Mouse (Mus musculus) naive thymus-derived CD4-positive, alpha-beta T cell, adult 5 months (primary cell): Measurements from ENCODE around the gene Ggt7. TPM values are rescaled to one million over a fixed set of nuclear protein-coding genes. Genes with fewer than 3 reads are reported as not detected.

Experiments
- polyA plus RNA-seq: library from polyadenylated mRNA; unstranded; fragments of 100-300 nt; shearing (Covaris generic); gene quantifications from one replicate; pipeline ENCODE4 v1.2.1, GENCODE M21; 2017

The Ggt7 gene
- polyA plus RNA-seq, result 4.5 TPM

DNA sequence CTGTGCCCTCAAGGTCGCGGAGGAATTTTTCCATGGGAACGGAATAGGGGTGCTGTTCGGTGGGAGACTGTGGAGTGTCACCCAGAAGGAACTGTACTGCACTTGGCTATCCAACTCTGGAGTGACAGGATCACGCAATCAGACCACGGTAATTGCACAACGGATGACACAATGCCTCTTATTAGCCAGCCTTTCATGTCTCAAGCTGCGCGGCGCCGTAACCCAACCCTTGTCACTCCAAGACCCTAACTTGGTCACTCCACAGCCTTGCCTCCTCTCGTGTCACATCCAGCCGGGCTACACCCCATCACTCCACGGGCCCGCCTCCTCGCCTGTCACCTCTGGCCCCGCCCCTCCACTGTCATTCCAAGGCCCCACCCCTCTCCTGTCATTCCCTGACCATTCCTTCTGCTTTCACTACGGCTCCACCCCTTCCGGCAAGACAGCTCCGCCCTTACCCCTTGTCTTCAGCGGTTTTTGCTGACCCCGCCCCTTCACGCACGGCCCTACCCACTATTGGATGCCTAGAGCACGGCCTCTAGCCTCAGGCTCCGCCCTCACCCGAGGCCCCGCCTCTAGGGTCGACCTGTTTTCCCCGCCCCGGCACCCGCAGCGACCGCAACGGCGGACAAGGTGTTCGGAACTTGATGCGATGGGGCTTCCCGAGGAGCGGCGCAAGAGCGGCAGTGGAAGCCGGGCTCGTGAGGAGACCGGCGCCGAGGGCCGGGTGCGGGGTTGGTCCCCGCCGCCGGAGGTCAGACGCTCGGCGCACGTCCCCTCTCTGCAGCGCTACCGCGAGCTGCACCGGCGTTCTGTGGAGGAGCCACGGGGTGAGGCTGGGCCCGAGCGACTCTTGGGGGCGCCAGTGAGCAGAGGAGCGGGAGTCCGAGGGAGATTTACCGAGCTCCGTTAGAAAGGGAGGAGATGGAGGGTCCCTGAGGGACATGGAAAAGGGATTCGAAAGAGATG, at the start of gene Ggt7, which contains the start of gene Acss2:
TSS of gene Ggt7 (minus strand) at position 783 of the 969 bp plus-strand sequence.
TSS of gene Acss2 (plus strand) at position 494 of the 969 bp plus-strand sequence.

DNA sequence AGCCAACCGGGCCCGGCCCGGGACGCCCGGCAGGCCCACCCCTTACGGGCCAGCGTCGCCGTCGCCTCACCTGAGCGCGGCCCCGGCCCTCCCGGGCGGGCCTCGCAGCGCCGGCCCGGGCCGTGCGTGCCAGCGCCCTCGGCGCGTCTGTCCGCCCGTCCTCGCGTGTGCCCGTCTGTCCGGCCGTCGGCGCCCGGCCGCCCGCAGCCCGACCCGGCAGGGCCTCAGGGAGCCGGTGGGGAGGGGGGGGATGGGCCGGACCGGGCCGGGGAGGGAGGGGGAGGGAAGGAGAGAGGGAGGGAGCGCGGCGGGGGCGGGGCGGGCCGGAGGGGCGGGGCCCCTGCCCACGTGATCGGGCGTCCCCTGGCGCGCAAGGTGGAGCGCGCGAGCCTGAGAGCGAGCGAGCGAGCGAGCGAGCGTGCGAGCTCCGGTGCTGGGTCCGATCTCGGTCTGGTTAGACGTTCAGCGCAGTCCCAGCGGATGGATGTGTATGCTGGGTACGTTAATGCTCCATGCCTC, 44.4 kb downstream of the Ggt7 start, which contains the start of gene Ncoa6:
TSS of gene Ncoa6 (minus strand) at position 325 of the 519 bp plus-strand sequence.

Other genes with a start within 250 kb of the Ggt7 start
- gene Map1lc3a, start 241.9 kb downstream of the Ggt7 start, polyA plus RNA-seq, result 87.8 TPM
- 24.6 TPM for gene Pigu, start 160.8 kb downstream of the Ggt7 start, polyA plus RNA-seq
- 32.5 TPM for gene Trp53inp2, start 137.2 kb downstream of the Ggt7 start, polyA plus RNA-seq
- gene Ncoa6, start 44.3 kb downstream of the Ggt7 start, polyA plus RNA-seq, result 34.7 TPM
- gene Acss2, start 289 bp downstream of the Ggt7 start, polyA plus RNA-seq, result 106 TPM
- 15.8 TPM for gene Gss, start 74.6 kb upstream of the Ggt7 start, polyA plus RNA-seq
- 0.22 TPM for gene Myh7b, start 93.0 kb upstream of the Ggt7 start, polyA plus RNA-seq
- gene Trpc4ap, start 174.1 kb upstream of the Ggt7 start, polyA plus RNA-seq, result 241 TPM
- 47.7 TPM for gene Edem2, start 211.2 kb upstream of the Ggt7 start, polyA plus RNA-seq
- gene Gm17581, start 217.6 kb upstream of the Ggt7 start, polyA plus RNA-seq, result not detected
- not detected for gene Procr, start 232.9 kb upstream of the Ggt7 start, polyA plus RNA-seq